Mouse (Mus musculus) ES-Bruce4 (cell line): ENCODE results near the gene Rimbp2.

Experiments
- CTCF ChIP-seq: IDR thresholded peaks from one replicate; pipeline ENCODE4 v1.8.1; 2011; ENCODE audit warnings: low read depth, low read length
- POLR2A ChIP-seq: IDR thresholded peaks from one replicate; pipeline ENCODE4 v1.8.1; 2011; ENCODE audit warnings: low read length; ENCODE audit not compliant: insufficient read depth

DNA sequence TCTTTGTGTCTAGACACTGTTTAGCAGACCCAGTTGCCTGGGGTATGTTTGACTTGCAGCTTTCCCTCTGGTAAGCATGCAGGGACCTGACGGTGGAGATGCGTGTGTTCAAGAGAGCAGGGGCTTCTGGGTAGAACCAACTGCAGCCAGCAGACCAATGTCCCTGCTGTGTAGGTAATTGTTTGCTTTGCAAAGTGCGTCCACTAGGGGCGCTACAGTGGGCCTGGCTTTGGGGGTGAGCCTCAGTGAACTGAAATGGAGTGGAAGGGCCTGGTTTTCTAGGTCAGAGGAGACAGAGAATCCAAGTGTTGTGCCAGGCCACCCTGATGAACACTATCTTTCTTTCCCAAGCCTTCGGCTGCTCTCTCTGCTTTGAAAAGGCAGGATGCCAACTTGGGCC lies 143.9 kb downstream of the Rimbp2 start:
- TF ChIP-seq CTCF (peak; percentile 84), POLR2A (no peak)
